Mouse (Mus musculus) kidney, embryonic 16.5 days (tissue): ENCODE data around the gene Gpr132. TPM values are rescaled to one million over a fixed set of nuclear protein-coding genes. Genes with fewer than 3 reads are reported as not detected.
A peak's percentile ranks its signal among the peaks of the same experiment; 100 is the strongest.

ENCODE experiments used
- ATAC-seq: fragments of 200-750 bp; cut with Nextera tagmentation; 2 replicates; pipeline ENCODE4 v1.8.0; 2017; ENCODE audit warnings: moderate TSS enrichment; ENCODE audit not compliant: low FRiP score, low TSS enrichment
- H3K27ac ChIP-seq: fragments of 300-500 bp; sonication (generic); 2 replicates; pipeline ENCODE4 v1.5.1; 2014; ENCODE audit warnings: low read length
- H3K27me3 ChIP-seq: fragments of 300-500 bp; sonication (generic); 2 replicates; pipeline ENCODE4 v1.6.1; 2014; ENCODE audit warnings: low read length, control low read depth, mixed read lengths; ENCODE audit not compliant: insufficient read depth
- H3K36me3 ChIP-seq: fragments of 300-500 bp; sonication (generic); 2 replicates; pipeline ENCODE4 v1.6.1; 2014; ENCODE audit warnings: low read length, control low read depth, mixed read lengths; ENCODE audit not compliant: insufficient read depth
- H3K4me1 ChIP-seq: fragments of 300-500 bp; sonication (generic); 2 replicates; pipeline ENCODE4 v1.6.1; 2014; ENCODE audit warnings: low read length, control low read depth, mixed read lengths; ENCODE audit not compliant: insufficient read depth
- H3K4me2 ChIP-seq: fragments of 300-500 bp; sonication (generic); replicated peaks from 2 replicates; pipeline ENCODE4 v1.6.1; 2014; ENCODE audit warnings: low read depth, low read length
- H3K4me3 ChIP-seq: fragments of 300-500 bp; sonication (generic); 2 replicates; pipeline ENCODE4 v1.5.1; 2014; ENCODE audit warnings: mild to moderate bottlenecking, low read length
- H3K9ac ChIP-seq: fragments of 300-500 bp; sonication (generic); replicated peaks from 2 replicates; pipeline ENCODE4 v1.6.1; 2014; ENCODE audit warnings: low read length
- H3K9me3 ChIP-seq: fragments of 300-500 bp; sonication (generic); 2 replicates; pipeline ENCODE4 v1.6.1; 2016; ENCODE audit warnings: low read length, control low read depth
- WGBS: fragments of 180-500 bp; shearing (Covaris S2); extraction: QIAGEN DNeasy Blood & Tissue Kit; methylation state at CpG from one replicate; pipeline ENCODE4 v1.1.7; 2014; 5-methylcytosine and 5-hydroxymethylcytosine counted together
- polyA plus RNA-seq: library from polyadenylated mRNA; unstranded; fragments of >200 nt; fragmentation: Nextera tagmentation; extraction: Ambion mirVana; gene quantifications from 2 replicates; pipeline ENCODE4 v1.2.1, GENCODE M21; 2015

Gene Gpr132
- polyA plus RNA-seq, 1 experiment from 2014 or later = 0.22 TPM

DNA sequence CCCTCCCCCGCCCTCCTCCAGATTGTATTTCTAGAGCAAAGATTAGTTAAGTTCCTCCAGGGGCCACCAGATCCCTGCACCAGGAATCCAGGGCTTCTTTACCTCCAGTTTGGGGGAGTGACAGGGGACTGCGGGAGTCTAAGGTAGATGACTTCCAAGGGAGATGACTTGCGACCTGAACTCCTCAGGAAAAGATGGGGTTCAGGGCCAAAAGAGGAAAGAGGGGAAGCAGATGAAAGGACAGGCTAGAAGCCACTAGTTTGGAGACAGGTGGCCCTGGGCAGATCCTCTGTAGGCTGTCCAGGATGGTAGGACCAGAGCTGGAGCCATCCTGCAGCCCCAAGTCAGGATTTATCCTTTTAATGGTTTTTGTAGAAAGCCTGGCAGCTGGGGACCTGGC, 65.1 kb downstream of the Gpr132 start:
- no peaks in the 10 kb centered on the region for H3K36me3 ChIP-seq
- 11% methylated on average over 3 of the region's 3 CpGs for WGBS
- peaks cover 8% of the 10 kb centered on the region; the same call in 1 of the 2 replicates for H3K27me3 ChIP-seq
- no peaks in the 10 kb centered on the region for H3K9me3 ChIP-seq
- no peak overlapping the region for H3K9ac ChIP-seq
- ATAC-seq = no peak
- H3K4me1 ChIP-seq = peaks cover 16% of the 10 kb centered on the region
- peak overlapping the region; percentile 100; the same call in 1 of the 2 replicates for H3K4me2 ChIP-seq
- no peak overlapping the region for H3K4me3 ChIP-seq
- H3K27ac ChIP-seq = no peak overlapping the region

DNA sequence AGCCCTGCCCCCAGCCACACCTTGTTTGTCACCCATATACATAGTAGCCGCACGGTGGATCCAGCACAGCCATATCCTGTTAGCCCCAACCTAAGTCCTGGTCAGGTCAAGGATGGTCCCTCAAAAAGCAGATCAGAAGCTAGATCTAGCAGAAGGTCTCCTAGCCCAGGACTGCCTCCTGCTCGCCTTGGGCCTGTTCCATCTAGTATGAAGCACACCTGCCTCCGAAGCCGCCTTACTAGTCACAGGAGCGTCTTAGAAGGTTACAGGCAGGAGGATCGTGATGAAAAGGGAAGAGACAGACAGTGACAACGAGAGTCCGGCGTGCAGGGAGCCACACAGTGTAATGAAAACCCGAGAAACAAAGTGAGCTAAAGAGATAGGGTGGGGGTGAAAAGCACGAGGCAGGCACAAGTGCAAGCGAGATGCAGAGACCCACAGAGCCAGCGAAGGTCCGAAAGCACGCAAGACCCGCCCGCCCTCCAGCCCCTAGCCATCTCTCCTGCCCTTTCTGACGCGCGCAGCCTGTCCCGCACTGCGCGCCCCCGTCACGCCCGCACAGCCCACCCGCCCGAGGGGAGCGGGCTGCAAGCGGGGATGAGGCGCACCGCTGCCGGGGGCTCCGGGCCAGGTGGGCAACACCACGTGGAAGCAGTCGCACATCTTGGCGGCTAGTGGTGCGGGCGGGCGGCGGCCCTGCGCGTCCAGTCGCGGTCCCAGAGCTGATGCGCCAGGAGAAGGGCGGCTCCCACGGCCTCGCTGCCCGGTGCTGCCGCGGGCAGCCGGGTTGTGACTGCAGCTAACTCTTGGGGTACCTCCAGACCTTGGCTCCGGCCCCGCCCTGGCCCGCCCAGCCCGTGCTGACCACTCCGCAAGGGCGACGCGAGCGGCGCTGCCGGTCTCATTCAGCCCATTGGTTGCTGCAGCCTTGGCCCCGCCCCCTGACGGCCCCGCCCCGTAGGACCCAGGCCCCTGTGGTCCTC, 65.9 kb downstream of the Gpr132 start, which contains the start of gene Ahnak2:
TSS of gene Ahnak2 (minus strand) at position 794 of the 983 bp plus-strand sequence.
- Histone ChIP-seq H3K27me3 (peaks cover 8% of the 10 kb centered on the region; the same call in 1 of the 2 replicates), H3K36me3 (no peaks in the 10 kb centered on the region), H3K27ac (no peak within 1 kb of the TSS), H3K9ac (peak within 1 kb of the TSS; percentile 62), H3K4me1 (peaks cover 21% of the 10 kb centered on the region), H3K9me3 (no peaks in the 10 kb centered on the region), H3K4me2 (peak within 1 kb of the TSS; percentile 100), H3K4me3 (peak within 1 kb of the TSS; percentile 59)
- WGBS = 4% methylated on average over 67 of the region's 69 CpGs
- peak; percentile 79 for ATAC-seq

Other genes with a start within 250 kb of the Gpr132 start
- gene Adssl1, start 248.2 kb downstream of the Gpr132 start, polyA plus RNA-seq = 10.7 and 12.7 TPM in 2 replicates
- gene Siva1, start 223.5 kb downstream of the Gpr132 start, polyA plus RNA-seq = 273 and 296 TPM in 2 replicates
- 49.5 TPM in 2 replicates for gene Akt1, start 193.3 kb downstream of the Gpr132 start, polyA plus RNA-seq
- gene Zbtb42, start 189.4 kb downstream of the Gpr132 start, polyA plus RNA-seq = 6.4 and 7.0 TPM in 2 replicates
- 15.7 and 17.5 TPM in 2 replicates for gene Cep170b, start 147.8 kb downstream of the Gpr132 start, polyA plus RNA-seq
- gene Pld4, start 107.6 kb downstream of the Gpr132 start, polyA plus RNA-seq = 7.3 and 7.4 TPM in 2 replicates
- 0.91 and 1.2 TPM in 2 replicates for gene Ahnak2, start 65.6 kb downstream of the Gpr132 start, polyA plus RNA-seq
- gene Clba1, start 59.3 kb downstream of the Gpr132 start, polyA plus RNA-seq = 14.0 and 14.7 TPM in 2 replicates
- gene Cdca4, start 38.8 kb downstream of the Gpr132 start, polyA plus RNA-seq = 113 and 124 TPM in 2 replicates
- gene Jag2, start 61.5 kb upstream of the Gpr132 start, polyA plus RNA-seq = 2.2 and 2.5 TPM in 2 replicates
- 99.1 and 104 TPM in 2 replicates for gene Nudt14, start 73.9 kb upstream of the Gpr132 start, polyA plus RNA-seq
- gene Btbd6, start 108.3 kb upstream of the Gpr132 start, polyA plus RNA-seq = 29.4 and 30.6 TPM in 2 replicates
- 70.1 and 71.5 TPM in 2 replicates for gene Brf1, start 132.5 kb upstream of the Gpr132 start, polyA plus RNA-seq
- 13.3 and 13.8 TPM in 2 replicates for gene Pacs2, start 146.3 kb upstream of the Gpr132 start, polyA plus RNA-seq
- gene Tex22, start 206.3 kb upstream of the Gpr132 start, polyA plus RNA-seq = not detected in 2 replicates
- gene Mta1, start 230.1 kb upstream of the Gpr132 start, polyA plus RNA-seq = 15.4 and 15.9 TPM in 2 replicates